Mouse (Mus musculus): ENCODE results near the gene Cend1.

Gene Cend1

DNA sequence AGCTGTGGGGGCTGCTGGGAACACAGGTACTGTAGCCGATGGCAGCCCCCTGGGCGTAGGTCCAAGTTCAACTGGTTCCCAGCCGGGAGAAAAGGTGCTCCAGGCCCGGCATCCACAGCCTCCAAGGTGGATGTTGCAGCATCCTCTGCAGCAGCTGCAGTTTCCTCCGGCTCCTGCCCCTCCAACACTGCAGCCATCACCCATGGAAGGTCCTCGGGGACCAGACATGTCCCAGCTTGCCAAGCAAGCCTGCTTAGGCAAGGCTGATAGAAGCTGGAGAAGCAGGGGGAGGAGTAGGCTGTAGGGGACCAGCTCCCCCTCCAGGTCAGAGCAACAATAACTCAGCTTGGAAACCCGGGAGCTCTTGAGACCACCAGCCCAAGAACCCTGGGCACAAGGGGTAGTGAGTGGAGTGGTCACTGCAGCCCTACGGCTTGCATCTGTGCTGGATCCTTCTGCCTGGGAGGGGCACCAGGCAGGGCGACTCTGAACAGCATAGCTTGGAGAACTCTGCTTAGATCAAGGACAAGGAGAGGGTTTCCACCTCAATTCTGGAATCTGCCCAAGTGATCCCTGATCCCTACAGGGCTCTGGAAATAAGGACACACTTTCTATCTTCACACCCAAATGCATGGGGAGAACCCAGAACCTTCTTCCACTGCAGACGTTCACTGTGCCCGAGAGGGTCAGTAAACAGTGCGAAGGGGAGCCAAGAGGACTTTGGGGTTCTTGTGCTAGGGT is 14.0 kb upstream of the Cend1 start:
- peak; percentile 63 for DNase-seq (ENCODE audit: low read depth, low spot score)

DNA sequence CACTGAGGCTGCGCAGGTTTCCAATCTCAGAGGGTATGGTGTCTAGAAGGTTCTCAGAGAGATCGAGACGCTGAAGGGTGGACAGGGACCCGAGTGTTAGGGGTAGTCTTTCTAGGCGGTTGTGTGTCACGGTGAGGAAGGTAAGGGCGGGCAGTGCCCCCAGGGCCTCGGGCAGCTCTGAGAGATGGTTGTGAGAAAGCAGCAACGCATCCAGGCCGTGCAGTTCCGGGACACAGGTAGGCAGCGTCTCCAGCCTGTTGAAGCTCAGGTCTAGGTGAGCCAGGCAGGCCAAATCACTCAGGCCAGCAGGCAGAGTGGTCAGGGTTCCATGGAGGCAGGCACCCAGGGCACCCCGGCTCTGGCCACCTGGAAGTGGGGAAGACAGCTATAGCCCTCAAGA is 12.9 kb upstream of the Cend1 start:
- no peak for DNase-seq (ENCODE audit: low read depth, low spot score)

DNA sequence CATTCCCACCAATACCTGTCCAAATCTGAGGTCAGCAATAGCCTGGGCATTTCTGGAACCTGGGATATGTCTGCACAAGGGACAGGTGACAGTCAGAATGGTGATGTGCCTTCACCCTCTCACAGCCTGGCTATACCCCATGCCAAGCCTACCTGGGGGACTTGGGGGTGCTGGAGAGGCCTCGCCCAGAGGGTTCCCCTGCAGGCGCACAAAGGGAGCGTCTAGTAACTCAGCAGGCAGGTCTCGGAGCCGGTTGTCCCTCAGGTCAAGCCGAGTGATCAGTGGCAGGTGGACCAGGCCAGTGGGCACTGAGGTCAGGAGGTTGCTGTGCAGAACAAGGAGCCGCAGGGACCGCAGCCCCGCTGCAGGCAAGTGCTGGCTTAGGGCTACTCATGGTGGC is 12.2 kb upstream of the Cend1 start:
- no peak for DNase-seq (ENCODE audit: low read depth, low spot score)

DNA sequence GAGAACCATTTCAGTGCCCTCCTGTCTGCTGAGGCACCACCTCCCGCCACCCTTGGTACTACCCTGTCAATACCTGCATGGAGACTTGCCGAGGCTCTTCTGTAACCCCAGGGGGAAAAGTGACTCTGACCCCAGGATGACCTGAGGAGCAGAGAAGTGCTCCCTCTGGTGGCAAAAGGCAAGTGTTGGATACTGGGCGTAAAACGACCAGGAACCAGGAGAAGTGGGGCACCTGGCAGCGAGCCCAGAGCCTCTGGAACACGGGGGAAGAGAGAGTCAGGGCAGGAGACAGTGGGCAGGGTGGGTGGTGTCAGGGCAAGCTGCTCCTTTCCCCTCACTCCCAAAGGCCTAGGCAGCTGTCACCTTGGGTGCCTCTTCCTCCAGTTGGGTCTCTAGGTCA is 11.3 kb upstream of the Cend1 start:
- DNase-seq (ENCODE audit: low read depth, low spot score): peak; percentile 54

DNA sequence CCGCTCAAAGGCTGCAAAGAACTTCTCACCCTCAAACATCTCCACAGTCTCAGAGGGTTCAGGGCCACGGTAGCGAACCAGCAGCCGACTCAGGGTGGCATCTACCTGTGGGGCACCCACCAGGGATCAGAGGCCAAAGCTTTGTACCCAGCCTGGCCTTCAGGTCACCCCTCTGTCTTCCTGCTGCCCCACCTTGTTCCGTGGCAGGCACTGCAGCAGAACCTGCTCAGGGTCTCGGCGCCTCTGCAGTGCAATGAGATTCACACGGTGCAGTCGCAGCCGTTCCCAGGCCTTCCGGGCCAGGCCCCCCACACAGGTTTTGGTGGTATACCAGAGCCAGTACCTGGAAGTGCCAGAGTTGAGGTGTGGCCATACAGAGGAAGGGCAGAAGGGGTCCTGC is 10.5 kb upstream of the Cend1 start:
- no peak for DNase-seq (ENCODE audit: low read depth, low spot score)

DNA sequence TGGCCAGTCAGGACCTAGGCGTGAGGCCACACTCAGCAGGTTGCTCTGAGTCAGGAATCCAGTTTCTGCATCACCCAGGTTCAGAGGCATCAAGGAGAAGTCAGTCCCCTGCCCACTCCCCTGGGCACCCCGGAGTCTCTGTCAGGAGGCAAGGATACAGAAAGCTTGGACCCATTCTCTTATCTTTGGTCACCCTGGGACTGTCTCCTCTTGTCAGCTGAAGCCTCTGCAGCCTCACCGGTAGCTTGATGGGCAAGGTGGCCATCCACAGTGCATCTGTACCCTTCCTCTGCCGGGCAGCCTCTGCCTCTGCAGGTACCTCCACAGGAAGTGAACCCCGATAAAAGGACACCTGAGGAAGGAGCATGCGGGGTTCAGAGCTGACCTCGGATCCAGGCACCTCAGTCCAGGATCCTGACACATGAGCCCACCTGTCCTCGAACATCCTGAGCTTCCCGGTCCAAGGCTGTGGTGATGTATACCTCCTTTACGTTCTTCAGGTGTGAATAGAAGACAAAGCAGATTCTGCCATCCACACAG is 9.9 kb upstream of the Cend1 start:
- DNase-seq (ENCODE audit: low read depth, low spot score): no peak

DNA sequence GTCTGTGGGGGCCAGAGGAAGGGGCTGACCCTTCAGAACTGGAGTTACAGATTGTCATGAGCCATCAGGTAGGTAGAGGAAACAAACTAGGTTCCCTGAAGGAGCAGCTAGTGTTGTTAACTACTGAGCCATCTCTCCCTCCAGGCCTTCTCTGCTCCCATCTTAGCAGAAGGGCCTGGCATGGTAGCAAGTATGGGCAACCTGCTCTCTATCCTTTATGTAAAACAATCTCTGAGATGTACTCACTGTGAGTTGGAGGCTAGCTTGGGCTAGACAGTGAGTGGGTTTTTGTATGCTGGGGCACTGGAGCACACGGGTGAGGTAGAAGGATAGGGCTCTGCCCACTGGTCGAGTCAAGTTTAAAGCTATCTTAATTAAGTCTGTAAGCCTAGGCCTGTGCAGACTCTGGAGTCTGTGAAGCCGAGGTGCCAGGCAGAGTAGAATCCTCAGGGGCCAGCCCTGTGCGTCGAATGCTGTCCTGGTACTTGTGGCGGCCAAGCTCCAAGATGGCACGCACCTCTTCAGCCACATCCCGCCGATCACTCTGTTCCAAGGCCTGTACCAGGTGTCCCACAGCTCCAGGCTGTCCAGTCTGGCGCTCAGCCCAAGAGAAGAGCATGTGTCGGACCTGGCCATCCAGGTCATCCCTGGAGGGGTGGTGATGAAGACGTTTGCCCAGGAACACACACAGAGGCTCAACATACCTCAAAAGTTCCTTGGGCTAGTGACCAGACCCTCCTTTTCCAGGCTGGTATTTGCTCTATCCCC is 9.1 kb upstream of the Cend1 start:
- no peak for DNase-seq (ENCODE audit: low read depth, low spot score)

DNA sequence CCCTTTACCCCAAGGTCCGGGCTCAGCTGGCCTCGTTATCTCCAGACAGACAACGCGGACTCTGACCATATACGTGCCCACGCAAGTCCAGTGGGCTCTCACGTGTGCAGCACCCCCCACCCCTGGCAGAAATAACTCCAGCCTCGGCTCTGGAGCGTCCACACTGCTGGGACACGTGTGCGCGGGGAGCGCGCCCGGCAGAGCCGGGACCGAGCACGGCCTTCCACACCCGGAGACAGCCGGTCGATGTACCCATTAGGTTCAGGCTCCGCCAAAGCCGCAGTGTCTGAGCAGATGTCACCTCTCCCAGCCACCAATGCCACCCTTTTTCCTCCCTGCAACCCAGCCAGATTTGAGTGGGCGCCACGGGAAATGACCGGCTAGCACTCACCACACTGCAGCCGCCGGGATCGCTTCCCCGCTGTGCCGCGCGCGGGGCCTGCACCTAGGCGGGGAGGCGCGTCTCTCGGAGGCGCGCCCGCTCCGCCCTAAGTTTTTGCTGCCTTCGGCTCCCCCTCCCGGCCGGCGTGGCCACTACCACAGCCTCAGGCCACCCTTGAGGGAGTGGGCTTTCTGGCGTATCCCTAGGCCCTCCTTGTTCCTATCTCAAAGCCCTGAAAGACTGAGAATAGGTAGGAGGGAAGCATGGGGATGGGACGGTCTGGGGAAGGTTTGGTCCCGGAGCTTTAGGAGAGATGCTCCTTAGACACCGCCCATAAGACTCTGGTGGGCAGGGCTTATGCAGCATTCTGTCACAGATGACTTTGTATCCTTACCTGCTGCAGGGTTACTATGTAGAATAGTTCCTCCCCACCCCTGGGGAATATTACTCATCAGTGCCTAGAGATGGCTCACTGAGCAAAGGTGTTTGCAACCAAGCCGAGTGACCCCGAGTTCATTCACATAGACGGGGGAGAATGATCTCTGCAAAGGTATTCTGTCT is 8.2 kb upstream of the Cend1 start, which contains the start of gene Slc25a22:
Gene Slc25a22, minus strand, starts transcription at position 715 of the 943 bp plus-strand sequence.
- DNase-seq (ENCODE audit: low read depth, low spot score): peak; percentile 74

DNA sequence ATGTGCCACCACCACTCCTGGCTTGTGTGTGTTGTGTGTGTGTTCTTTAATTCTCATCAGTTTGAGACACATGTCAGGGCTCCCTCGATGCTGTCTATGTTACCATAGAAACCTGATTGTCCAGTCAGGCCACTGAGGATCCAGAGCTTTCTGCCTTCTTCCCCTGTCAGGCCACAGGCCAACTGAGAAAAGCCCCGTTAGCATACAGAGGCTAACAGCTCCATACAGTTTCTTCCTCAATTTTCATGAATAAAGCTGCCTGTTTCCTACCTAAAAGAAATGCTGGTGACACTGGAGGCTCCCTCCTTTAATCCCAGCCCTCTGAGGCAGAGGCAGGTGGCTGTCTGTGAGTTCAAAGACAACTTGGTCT is 7.2 kb upstream of the Cend1 start:
- DNase-seq (ENCODE audit: low read depth, low spot score): no peak

DNA sequence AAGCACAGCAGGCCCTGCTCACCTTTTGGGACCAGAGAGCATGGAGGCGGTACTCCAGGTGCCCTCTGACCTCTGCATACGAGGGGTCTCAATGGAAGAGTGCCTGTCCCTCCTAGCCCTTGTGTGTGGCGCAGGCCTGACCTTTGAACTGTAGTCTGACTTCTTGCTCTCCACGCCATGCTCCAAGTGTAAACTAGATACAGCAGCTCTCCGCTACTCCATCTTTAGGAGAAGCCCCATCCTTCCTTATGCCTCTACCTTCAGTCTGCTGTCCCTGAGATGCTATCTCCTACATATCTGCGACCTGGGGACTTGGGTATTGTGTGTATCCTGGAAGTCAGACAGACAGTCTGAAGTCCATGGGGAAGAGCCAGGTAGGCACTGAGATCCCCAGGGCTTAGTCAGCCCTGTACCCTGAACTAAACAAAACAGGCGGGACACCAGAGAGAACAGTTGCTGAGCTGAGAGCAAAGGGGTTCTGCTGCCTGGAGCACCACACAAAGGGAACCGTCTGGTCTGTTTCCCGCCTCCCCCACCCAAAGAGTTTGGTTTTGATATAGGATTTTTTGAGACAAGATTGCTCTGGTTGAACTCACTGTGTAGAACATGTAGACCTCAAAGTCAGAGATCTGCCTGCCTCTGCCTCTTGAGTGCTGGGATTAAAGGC is 6.7 kb upstream of the Cend1 start:
- DNase-seq (ENCODE audit: low read depth, low spot score): no peak

DNA sequence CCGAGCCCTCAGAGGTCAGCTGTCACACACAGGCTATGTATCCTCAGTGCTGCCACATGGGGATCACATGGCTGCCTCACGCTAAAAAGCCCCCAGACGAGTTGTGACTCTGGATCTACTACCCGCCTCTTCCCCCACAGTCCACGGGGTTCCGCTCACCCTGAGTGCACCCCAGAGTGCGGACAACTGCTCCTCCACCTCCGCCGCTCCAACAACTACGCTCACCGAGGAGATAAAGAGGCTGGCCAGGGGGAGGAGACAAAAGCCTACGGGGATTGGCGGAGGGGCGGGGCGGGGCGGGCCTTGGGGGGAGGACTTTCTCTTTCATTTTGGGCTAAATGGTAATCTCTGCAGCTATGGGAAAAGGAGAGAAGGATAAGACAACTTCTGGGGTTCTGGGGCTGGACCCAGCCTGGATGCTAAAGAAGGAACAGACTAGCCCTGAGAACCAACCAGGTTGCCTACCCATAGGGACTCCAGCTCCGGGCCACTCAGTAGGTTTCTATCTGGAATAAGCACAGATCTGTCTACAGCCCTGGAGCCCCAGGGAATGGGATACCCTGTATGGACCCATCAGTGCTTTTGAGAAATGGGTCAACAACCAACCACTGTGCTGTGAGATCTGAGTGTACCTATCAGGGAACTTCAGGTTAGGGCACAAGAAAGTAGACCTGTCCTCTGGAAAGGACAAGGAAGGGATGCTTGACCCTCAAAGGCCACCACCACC is 6.0 kb upstream of the Cend1 start:
- no peak for DNase-seq (ENCODE audit: low read depth, low spot score)

DNA sequence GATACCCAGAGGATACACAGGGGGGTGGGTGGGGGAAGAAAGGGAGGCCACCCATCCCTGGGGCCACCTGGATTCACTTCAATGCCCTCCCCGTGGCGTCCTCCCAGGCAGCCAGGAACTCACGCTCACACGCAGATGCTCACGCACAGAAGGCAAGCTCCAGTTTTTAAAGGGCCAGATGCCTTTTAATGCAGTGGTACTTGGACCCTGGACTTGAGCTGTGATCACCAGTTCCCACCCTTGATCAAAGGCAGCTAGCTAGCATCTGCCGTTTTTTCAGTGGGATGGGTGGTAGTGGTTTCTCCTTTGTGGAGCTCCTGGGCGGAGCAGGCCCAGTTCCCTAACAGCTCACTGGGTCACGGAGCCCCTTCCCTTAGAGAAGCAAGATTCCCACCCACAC is 5.2 kb upstream of the Cend1 start:
- no peak for DNase-seq (ENCODE audit: low read depth, low spot score)

DNA sequence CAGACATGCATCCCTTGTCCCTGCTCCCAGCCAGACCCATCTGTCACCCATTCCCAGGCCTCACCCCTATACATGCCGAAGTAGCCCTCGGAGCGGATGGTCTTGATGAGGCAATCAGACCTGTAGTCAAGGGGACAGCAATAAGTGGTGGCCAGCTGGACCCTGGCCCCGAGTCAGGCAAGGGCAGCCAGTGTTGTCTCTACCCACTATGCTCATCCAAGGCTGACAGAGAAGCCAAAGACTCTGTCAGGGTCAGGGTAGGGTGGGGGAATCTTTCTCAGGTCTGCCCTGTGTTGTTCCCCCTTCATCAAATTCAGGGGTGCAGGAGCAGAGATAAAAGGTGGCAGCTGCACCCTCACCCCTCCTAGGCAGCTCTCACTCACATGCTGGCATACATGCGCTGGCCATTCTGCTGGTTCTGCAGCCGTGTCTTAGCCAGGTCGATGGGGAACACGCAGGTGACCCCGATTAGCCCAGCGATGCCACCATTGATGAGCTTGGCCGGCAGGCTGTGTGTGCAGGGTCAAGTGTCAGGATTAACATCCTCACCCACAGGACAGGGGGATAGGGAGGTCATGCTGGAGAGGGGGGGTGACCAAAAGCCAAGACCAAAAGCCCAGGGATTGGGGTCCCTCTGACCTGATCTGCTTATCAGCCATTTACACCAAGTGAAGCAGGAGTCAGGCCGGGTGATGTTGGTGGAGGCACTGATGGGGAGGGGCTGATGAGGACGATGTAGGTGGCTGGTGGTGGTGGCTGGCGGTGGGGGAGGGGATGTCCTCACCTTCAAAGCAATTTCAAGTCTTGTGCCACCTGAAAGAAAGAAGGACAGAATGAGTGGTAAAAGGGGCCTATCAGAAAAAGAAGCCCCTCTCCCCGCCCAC is 4.5 kb upstream of the Cend1 start:
- DNase-seq (ENCODE audit: low read depth, low spot score): no peak

DNA sequence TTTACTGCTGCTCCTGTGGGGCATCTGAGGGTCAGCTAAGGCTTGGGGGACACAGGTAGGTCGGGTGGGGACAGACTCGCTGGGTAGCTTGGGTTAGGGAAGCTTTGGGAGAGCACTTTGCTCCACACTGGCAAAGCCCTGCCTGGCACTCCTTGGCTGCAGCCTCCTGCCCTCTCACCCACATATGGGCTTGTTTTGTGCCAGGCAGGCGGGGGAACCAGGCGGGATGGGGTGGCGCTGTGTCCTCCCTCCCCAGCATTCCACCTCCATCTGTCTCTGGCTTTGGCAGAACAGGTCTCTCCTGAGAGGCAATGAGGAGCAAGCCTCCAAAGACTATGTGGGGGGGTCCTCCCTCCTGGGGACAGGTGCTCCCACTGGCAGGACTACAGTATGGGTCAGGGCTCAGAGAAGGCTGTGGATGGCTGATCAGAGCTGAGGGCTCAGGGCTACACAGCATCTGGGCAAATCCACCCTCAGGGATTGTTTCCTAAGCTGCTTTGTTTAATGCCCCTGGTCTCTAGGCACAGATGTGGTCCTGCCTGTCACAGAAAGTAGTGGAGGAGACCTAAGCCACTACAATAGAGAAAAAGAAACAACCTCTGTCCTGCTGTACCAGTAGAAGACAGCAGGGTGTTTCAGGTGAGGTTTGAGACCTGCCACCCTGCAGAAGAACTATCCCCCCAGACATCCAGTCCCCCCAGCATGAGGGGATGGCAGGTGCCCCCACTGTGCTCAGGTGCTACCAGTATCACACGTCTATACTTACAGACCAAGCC is 3.6 kb upstream of the Cend1 start:
- no peak for DNase-seq (ENCODE audit: low read depth, low spot score)

DNA sequence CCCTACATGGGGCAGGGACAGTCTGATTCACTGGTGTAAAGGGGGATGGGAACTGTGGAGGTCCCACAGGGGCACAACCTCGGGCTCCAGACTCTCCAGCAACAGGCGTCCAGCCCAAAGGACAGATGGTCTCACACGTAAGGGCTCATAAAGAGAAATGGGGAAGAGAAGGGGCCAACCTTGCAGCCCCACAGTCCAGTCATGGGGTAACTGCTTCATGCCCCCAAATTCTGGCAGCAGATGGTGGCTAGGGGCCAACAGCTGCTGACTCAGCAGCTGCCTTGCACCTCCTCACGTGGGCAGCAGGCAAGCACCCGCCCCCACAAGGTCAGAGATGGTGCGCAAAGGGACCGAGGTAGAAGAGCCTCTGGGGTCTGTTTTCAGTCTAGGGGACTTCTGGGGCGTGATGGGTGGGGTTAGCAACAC is 2.9 kb upstream of the Cend1 start:
- DNase-seq (ENCODE audit: low read depth, low spot score): no peak

DNA sequence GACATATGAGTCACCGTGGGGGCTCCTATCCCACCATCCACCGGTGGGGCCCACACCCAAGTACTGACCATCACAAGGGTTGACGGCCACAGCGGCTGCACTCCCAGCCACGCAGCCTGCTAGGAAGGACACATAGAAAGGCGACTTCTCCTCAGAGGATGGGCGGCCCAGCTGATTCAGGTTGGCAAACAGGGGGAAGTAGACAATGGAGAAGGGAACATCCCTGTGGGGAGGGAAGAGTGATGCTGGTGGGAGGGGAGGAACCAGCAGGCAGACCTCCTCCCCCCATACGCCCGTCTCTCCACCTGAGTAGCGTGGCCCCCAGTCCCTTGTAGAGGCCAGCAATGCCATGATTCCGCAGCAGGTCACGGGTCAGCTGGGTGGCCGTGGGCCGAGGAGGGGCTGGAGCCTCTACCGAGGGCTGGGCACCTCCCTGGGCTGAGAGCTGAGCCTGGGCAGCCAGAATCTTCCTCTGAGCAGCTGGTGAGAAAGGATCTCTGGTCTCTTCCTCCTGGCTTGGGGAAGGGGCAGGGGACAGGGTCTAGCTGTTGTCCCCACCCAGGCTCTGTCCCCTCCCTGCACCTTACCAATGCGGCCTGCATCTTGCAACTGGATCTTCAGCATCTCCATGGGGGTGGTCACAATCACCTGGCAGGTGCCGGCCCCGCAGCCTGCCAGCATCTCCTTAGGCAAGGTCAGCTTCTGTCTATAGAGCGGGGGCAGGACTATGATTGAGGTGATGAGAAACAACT is 2.3 kb upstream of the Cend1 start:
- no peak for DNase-seq (ENCODE audit: low read depth, low spot score)

DNA sequence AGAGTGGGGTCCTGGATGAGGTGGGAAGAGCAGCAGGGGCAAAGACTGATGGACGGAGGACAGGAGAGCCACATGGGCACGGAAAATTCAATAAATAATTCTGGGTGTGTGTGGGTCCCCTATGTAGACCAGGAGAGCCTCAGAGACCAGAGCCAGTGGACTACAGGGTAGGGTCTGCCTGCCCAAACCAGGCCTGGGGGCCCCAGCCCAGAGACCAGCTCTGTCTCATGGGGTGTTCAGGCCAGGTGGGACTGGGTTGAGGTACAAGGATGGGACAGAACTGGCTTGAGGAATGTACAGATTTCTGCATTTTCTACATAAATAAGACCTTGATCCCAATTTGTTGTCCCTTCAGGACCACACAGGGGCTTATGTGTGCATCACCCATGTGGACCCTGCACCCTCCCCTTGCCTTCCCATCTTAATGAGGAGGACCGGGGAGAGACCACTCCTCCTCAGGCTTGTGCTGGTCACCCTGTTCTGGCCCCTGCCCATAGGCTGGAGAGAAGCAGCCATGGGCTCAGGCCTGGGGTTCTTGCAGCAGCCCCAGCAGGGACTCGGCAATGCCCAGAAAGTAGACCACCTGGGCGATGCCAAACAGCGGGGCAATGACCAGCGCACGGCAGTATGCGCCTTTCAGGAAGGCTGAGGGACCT is 1.4 kb upstream of the Cend1 start:
- DNase-seq (ENCODE audit: low read depth, low spot score): no peak

Measured in forelimb bud, embryonic 11.5 days (tissue).